Mouse (Mus musculus): ENCODE results near the gene 5430419D17Rik. TPM values are rescaled to one million over a fixed set of nuclear protein-coding genes. Genes with fewer than 3 reads are reported as not detected.

The 5430419D17Rik gene
- polyA plus RNA-seq, 1 experiment from 2014 or later: not detected

GRCm38 (mm10) chr7:131182685-131183084 lies 8.5 kb downstream of the 5430419D17Rik start:
- H3K27ac ChIP-seq (replicated peaks; ENCODE audit: low read depth, low read length): no peak overlapping the region
- no peaks in the 10 kb centered on the region for H3K36me3 ChIP-seq (ENCODE audit: control insufficient read depth, insufficient read depth, low read length)
- H3K4me2 ChIP-seq (ENCODE audit: low read depth, low read length): no peak overlapping the region
- H3K9ac ChIP-seq (ENCODE audit: low read depth, low read length): no peak overlapping the region
- no peak overlapping the region for H3K4me3 ChIP-seq (ENCODE audit: low read depth, low read length)
- WGBS: 35% methylated on average over 4 of the region's 4 CpGs
- H3K4me1 ChIP-seq (ENCODE audit: control insufficient read depth, insufficient read depth, low read length): no peaks in the 10 kb centered on the region
- H3K9me3 ChIP-seq (ENCODE audit: control insufficient read depth, low read length): no peaks in the 10 kb centered on the region
- ATAC-seq (ENCODE audit: low read depth) (no peak), DNase-seq (ENCODE audit: low spot score) (peak; percentile 4)
- no peaks in the 10 kb centered on the region for H3K27me3 ChIP-seq (replicated peaks; ENCODE audit: control insufficient read depth, insufficient read depth, low read length)

GRCm38 (mm10) chr7:131184339-131184738 lies 10.1 kb downstream of the 5430419D17Rik start:
- 62% methylated on average over 8 of the region's 8 CpGs for WGBS
- H3K27me3 ChIP-seq (replicated peaks; ENCODE audit: control insufficient read depth, insufficient read depth, low read length): no peaks in the 10 kb centered on the region
- no peak for DNase-seq (ENCODE audit: low spot score)
- no peak overlapping the region for H3K4me2 ChIP-seq (ENCODE audit: low read depth, low read length)
- no peaks in the 10 kb centered on the region for H3K4me1 ChIP-seq (ENCODE audit: control insufficient read depth, insufficient read depth, low read length)
- no peak overlapping the region for H3K9ac ChIP-seq (ENCODE audit: low read depth, low read length)
- ATAC-seq (ENCODE audit: low read depth): no peak
- H3K27ac ChIP-seq (replicated peaks; ENCODE audit: low read depth, low read length): no peak overlapping the region
- no peak overlapping the region for H3K4me3 ChIP-seq (ENCODE audit: low read depth, low read length)
- H3K9me3 ChIP-seq (ENCODE audit: control insufficient read depth, low read length): no peaks in the 10 kb centered on the region
- H3K36me3 ChIP-seq (ENCODE audit: control insufficient read depth, insufficient read depth, low read length): no peaks in the 10 kb centered on the region

- Histone ChIP-seq H3K4me3 (ENCODE audit: low read depth, low read length) (no peak overlapping the region), H3K36me3 (ENCODE audit: control insufficient read depth, insufficient read depth, low read length) (no peaks in the 10 kb centered on the region), H3K4me2 (ENCODE audit: low read depth, low read length) (no peak overlapping the region), H3K9me3 (ENCODE audit: control insufficient read depth, low read length) (no peaks in the 10 kb centered on the region), H3K27ac (replicated peaks; ENCODE audit: low read depth, low read length) (no peak overlapping the region), H3K9ac (ENCODE audit: low read depth, low read length) (no peak overlapping the region), H3K27me3 (replicated peaks; ENCODE audit: control insufficient read depth, insufficient read depth, low read length) (no peaks in the 10 kb centered on the region), H3K4me1 (ENCODE audit: control insufficient read depth, insufficient read depth, low read length) (no peaks in the 10 kb centered on the region)
- peak; percentile 0 for DNase-seq (ENCODE audit: low spot score)
- ATAC-seq (ENCODE audit: low read depth): no peak
- WGBS: 73% methylated on average over 8 of the region's 8 CpGs
Observed at GRCm38 (mm10) chr7:131187047-131187446, 12.8 kb downstream of the 5430419D17Rik start.

- no peak overlapping the region for H3K9ac ChIP-seq (ENCODE audit: low read depth, low read length)
- no peaks in the 10 kb centered on the region for H3K9me3 ChIP-seq (ENCODE audit: control insufficient read depth, low read length)
- DNase-seq (ENCODE audit: low spot score): no peak
Observed at GRCm38 (mm10) chr7:131187996-131188395, 13.8 kb downstream of the 5430419D17Rik start.

DNA sequence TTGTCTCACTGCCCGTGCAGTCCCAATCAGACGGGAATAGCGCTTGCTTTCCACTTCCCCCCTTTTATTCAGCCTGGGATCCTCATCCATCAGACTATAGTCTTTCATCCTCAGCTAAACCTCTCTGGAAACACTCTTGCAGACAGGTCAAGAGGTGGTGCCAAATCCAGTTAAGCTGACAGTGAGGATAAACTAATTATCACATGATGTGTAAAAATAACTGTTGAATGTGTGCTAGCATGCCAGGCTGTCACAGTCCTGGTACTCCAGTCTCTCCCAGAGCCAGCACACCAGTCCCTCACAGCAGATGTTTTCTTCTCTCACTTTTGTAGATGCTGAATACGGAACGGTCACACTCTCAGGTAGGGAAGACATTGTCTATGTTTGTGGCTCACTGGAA lies 48.9 kb downstream of the 5430419D17Rik start:
- H3K4me1 ChIP-seq (ENCODE audit: control insufficient read depth, insufficient read depth, low read length): no peaks in the 10 kb centered on the region
- DNase-seq (ENCODE audit: low spot score): no peak
- H3K36me3 ChIP-seq (ENCODE audit: control insufficient read depth, insufficient read depth, low read length): no peaks in the 10 kb centered on the region
- no peak overlapping the region for H3K4me3 ChIP-seq (ENCODE audit: low read depth, low read length)
- H3K27me3 ChIP-seq (replicated peaks; ENCODE audit: control insufficient read depth, insufficient read depth, low read length): no peaks in the 10 kb centered on the region
- no peak for ATAC-seq (ENCODE audit: low read depth)
- 76% methylated on average over 5 of the region's 5 CpGs for WGBS
- no peak overlapping the region for H3K27ac ChIP-seq (replicated peaks; ENCODE audit: low read depth, low read length)
- H3K9ac ChIP-seq (ENCODE audit: low read depth, low read length): no peak overlapping the region
- no peaks in the 10 kb centered on the region for H3K9me3 ChIP-seq (ENCODE audit: control insufficient read depth, low read length)
- H3K4me2 ChIP-seq (ENCODE audit: low read depth, low read length): no peak overlapping the region

More at GRCm38 (mm10) chr7:131187996-131188395, 13.8 kb downstream of the 5430419D17Rik start:
- H3K4me2 ChIP-seq (ENCODE audit: low read depth, low read length): no peak overlapping the region
- no peak overlapping the region for H3K4me3 ChIP-seq (ENCODE audit: low read depth, low read length)
- no peak for ATAC-seq (ENCODE audit: low read depth)
- H3K4me1 ChIP-seq (ENCODE audit: control insufficient read depth, insufficient read depth, low read length): no peaks in the 10 kb centered on the region
- no peaks in the 10 kb centered on the region for H3K27me3 ChIP-seq (replicated peaks; ENCODE audit: control insufficient read depth, insufficient read depth, low read length)
- H3K27ac ChIP-seq (replicated peaks; ENCODE audit: low read depth, low read length): no peak overlapping the region
- 92% methylated on average over 14 of the region's 14 CpGs for WGBS
- no peaks in the 10 kb centered on the region for H3K36me3 ChIP-seq (ENCODE audit: control insufficient read depth, insufficient read depth, low read length)

DNA sequence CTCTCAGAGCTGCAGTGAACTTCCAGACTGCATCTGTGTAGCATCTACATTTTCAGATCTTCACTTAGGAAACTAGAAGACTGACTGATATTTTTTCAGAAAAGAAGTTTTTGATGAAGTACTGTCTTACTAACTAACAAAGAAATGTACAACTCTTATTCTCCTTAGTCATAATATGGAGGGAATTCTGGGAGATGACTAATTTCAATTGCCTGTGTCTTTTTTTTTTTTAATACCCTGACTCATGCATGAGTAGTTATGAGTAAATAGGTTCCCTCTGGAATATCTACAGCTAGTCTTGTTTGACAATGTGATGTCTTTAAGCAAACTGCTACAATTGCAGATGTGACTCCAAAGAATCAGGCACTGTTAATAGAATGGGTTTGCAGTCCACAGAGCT lies 61.9 kb downstream of the 5430419D17Rik start:
- Histone ChIP-seq H3K9me3 (ENCODE audit: control insufficient read depth, low read length) (no peaks in the 10 kb centered on the region), H3K4me2 (ENCODE audit: low read depth, low read length) (no peak overlapping the region), H3K27ac (replicated peaks; ENCODE audit: low read depth, low read length) (no peak overlapping the region), H3K36me3 (ENCODE audit: control insufficient read depth, insufficient read depth, low read length) (no peaks in the 10 kb centered on the region), H3K27me3 (replicated peaks; ENCODE audit: control insufficient read depth, insufficient read depth, low read length) (no peaks in the 10 kb centered on the region), H3K4me3 (ENCODE audit: low read depth, low read length) (no peak overlapping the region), H3K4me1 (ENCODE audit: control insufficient read depth, insufficient read depth, low read length) (no peaks in the 10 kb centered on the region), H3K9ac (ENCODE audit: low read depth, low read length) (no peak overlapping the region)
- ATAC-seq (ENCODE audit: low read depth): no peak
- no peak for DNase-seq (ENCODE audit: low spot score)

GRCm38 (mm10) chr7:131244993-131245392 lies 70.8 kb downstream of the 5430419D17Rik start:
- H3K4me2 ChIP-seq (ENCODE audit: low read depth, low read length): no peak overlapping the region
- no peak overlapping the region for H3K4me3 ChIP-seq (ENCODE audit: low read depth, low read length)
- WGBS: 55% methylated on average over 1 of the region's 1 CpGs
- ATAC-seq (ENCODE audit: low read depth): no peak
- no peaks in the 10 kb centered on the region for H3K9me3 ChIP-seq (ENCODE audit: control insufficient read depth, low read length)
- no peaks in the 10 kb centered on the region for H3K4me1 ChIP-seq (ENCODE audit: control insufficient read depth, insufficient read depth, low read length)
- H3K36me3 ChIP-seq (ENCODE audit: control insufficient read depth, insufficient read depth, low read length): no peaks in the 10 kb centered on the region
- H3K9ac ChIP-seq (ENCODE audit: low read depth, low read length): no peak overlapping the region
- no peak overlapping the region for H3K27ac ChIP-seq (replicated peaks; ENCODE audit: low read depth, low read length)
- peak; percentile 38 for DNase-seq (ENCODE audit: low spot score)
- no peaks in the 10 kb centered on the region for H3K27me3 ChIP-seq (replicated peaks; ENCODE audit: control insufficient read depth, insufficient read depth, low read length)

GRCm38 (mm10) chr7:131256841-131257240 lies 82.6 kb downstream of the 5430419D17Rik start:
- peak; percentile 2 for DNase-seq (ENCODE audit: low spot score)
- no peak overlapping the region for H3K4me3 ChIP-seq (ENCODE audit: low read depth, low read length)
- H3K9me3 ChIP-seq (ENCODE audit: control insufficient read depth, low read length): no peaks in the 10 kb centered on the region
- H3K9ac ChIP-seq (ENCODE audit: low read depth, low read length): no peak overlapping the region
- H3K4me2 ChIP-seq (ENCODE audit: low read depth, low read length): no peak overlapping the region
- ATAC-seq (ENCODE audit: low read depth): no peak
- 88% methylated on average over 5 of the region's 5 CpGs for WGBS
- H3K36me3 ChIP-seq (ENCODE audit: control insufficient read depth, insufficient read depth, low read length): no peaks in the 10 kb centered on the region
- H3K4me1 ChIP-seq (ENCODE audit: control insufficient read depth, insufficient read depth, low read length): no peaks in the 10 kb centered on the region
- no peak overlapping the region for H3K27ac ChIP-seq (replicated peaks; ENCODE audit: low read depth, low read length)
- no peaks in the 10 kb centered on the region for H3K27me3 ChIP-seq (replicated peaks; ENCODE audit: control insufficient read depth, insufficient read depth, low read length)

GRCm38 (mm10) chr7:131257309-131257708 lies 83.1 kb downstream of the 5430419D17Rik start:
- Histone ChIP-seq H3K9me3 (ENCODE audit: control insufficient read depth, low read length) (no peaks in the 10 kb centered on the region), H3K9ac (ENCODE audit: low read depth, low read length) (no peak overlapping the region), H3K36me3 (ENCODE audit: control insufficient read depth, insufficient read depth, low read length) (no peaks in the 10 kb centered on the region), H3K27ac (replicated peaks; ENCODE audit: low read depth, low read length) (no peak overlapping the region), H3K27me3 (replicated peaks; ENCODE audit: control insufficient read depth, insufficient read depth, low read length) (no peaks in the 10 kb centered on the region), H3K4me3 (ENCODE audit: low read depth, low read length) (no peak overlapping the region), H3K4me1 (ENCODE audit: control insufficient read depth, insufficient read depth, low read length) (no peaks in the 10 kb centered on the region), H3K4me2 (ENCODE audit: low read depth, low read length) (no peak overlapping the region)
- DNase-seq (ENCODE audit: low spot score) (no peak), ATAC-seq (ENCODE audit: low read depth) (no peak)
- 54% methylated on average over 1 of the region's 1 CpGs for WGBS

Measured in embryonic facial prominence, embryonic 14.5 days (tissue).